Mouse (Mus musculus) lung, embryonic 16.5 days (tissue): ENCODE data around the gene Paqr4. TPM values are rescaled to one million over a fixed set of nuclear protein-coding genes. Genes with fewer than 3 reads are reported as not detected.

ENCODE experiments used
- ATAC-seq: fragments of 200-750 bp; cut with Nextera tagmentation; 2 replicates; pipeline ENCODE4 v1.8.0; 2017; ENCODE audit warnings: low read depth, mild to moderate bottlenecking, moderate library complexity
- H3K27ac ChIP-seq: fragments of 300-500 bp; sonication (generic); 2 replicates; pipeline ENCODE4 v1.5.1; 2014; ENCODE audit warnings: mild to moderate bottlenecking, control low read depth, low read length
- H3K27me3 ChIP-seq: fragments of 300-500 bp; sonication (generic); 2 replicates; pipeline ENCODE4 v1.6.1; 2014; ENCODE audit warnings: low read depth, low read length, mixed read lengths; ENCODE audit not compliant: control insufficient read depth, insufficient read depth
- H3K36me3 ChIP-seq: fragments of 300-500 bp; sonication (generic); 2 replicates; pipeline ENCODE4 v1.6.1; 2014; ENCODE audit warnings: low read length; ENCODE audit not compliant: control insufficient read depth, insufficient read depth
- H3K4me1 ChIP-seq: fragments of 300-500 bp; sonication (generic); replicated peaks from 2 replicates; pipeline ENCODE4 v1.6.1; 2014; ENCODE audit warnings: low read length, mixed read lengths; ENCODE audit not compliant: control insufficient read depth, insufficient read depth
- H3K4me2 ChIP-seq: fragments of 300-500 bp; sonication (generic); 2 replicates; pipeline ENCODE4 v1.6.1; 2014; ENCODE audit warnings: low read depth, low read length, control low read depth
- H3K4me3 ChIP-seq: fragments of 300-500 bp; sonication (generic); 2 replicates; pipeline ENCODE4 v1.5.1; 2014; ENCODE audit warnings: mild to moderate bottlenecking, low read length, control low read depth
- H3K9ac ChIP-seq: fragments of 300-500 bp; sonication (generic); 2 replicates; pipeline ENCODE4 v1.6.1; 2014; ENCODE audit warnings: low read length, control low read depth
- H3K9me3 ChIP-seq: fragments of 300-500 bp; sonication (generic); 2 replicates; pipeline ENCODE4 v1.6.1; 2016; ENCODE audit warnings: low read length; ENCODE audit not compliant: control insufficient read depth
- WGBS: fragments of 180-500 bp; shearing (Covaris S2); extraction: QIAGEN DNeasy Blood & Tissue Kit; methylation state at CpG from one replicate; pipeline ENCODE4 v1.1.7; 2014; 5-methylcytosine and 5-hydroxymethylcytosine counted together
- polyA plus RNA-seq: library from polyadenylated mRNA; unstranded; fragments of >200 nt; fragmentation: Nextera tagmentation; extraction: Ambion mirVana; gene quantifications from 2 replicates; pipeline ENCODE4 v1.2.1, GENCODE M21; 2015

The Paqr4 gene
- polyA plus RNA-seq, 1 experiment from 2014 or later = 52.7 TPM

DNA sequence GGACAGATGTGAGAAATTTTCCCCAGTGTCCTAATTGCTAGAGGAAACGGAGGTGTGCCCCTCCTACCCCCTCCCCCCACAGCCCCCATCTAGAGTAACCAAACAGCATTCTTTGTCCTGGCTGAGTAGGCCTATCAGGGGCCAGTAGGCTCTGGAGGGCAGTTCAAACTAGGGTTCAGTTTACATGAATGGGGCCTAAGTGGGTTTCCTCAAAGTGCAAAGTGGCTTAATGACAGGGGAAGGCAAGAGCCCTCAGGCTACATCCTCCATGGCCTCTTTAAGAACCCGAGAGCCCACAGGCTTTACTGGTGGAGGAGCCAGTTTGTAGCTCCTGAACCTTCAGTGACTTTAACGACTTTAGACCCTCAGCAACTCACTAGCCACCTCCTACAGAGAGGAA, 44.9 kb downstream of the Paqr4 start:
- WGBS = 21% methylated on average over 3 of the region's 3 CpGs
- peak; percentile 78 for ATAC-seq
- H3K27me3 ChIP-seq = peaks cover 12% of the 10 kb centered on the region
- H3K4me2 ChIP-seq = no peak overlapping the region
- peak overlapping the region; percentile 71 for H3K27ac ChIP-seq
- H3K4me1 ChIP-seq = peaks cover 14% of the 10 kb centered on the region
- no peak overlapping the region for H3K9ac ChIP-seq
- no peaks in the 10 kb centered on the region for H3K9me3 ChIP-seq
- no peak overlapping the region for H3K4me3 ChIP-seq
- H3K36me3 ChIP-seq = no peaks in the 10 kb centered on the region

- peak overlapping the region; percentile 68 for H3K27ac ChIP-seq
- WGBS = 44% methylated on average over 1 of the region's 1 CpGs
- ATAC-seq = peak; percentile 38; the same call in 1 of the 2 replicates
These were observed 46.2 kb downstream of the Paqr4 start for GRCm38 (mm10) chr17:23694491-23694890.

More at GRCm38 (mm10) chr17:23694491-23694890, 46.2 kb downstream of the Paqr4 start:
- Histone ChIP-seq H3K9ac (no peak overlapping the region), H3K36me3 (no peaks in the 10 kb centered on the region), H3K4me3 (no peak overlapping the region), H3K9me3 (no peaks in the 10 kb centered on the region), H3K4me2 (no peak overlapping the region), H3K27me3 (peaks cover 8% of the 10 kb centered on the region), H3K4me1 (peaks cover 12% of the 10 kb centered on the region)

Other genes with a start within 250 kb of the Paqr4 start
- 17.4 and 21.7 TPM in 2 replicates for gene Zfp213, start 176.6 kb downstream of the Paqr4 start, polyA plus RNA-seq
- gene Zfp13, start 141.4 kb downstream of the Paqr4 start, polyA plus RNA-seq = 12.9 TPM in 2 replicates
- gene Zscan10, start 140.0 kb downstream of the Paqr4 start, polyA plus RNA-seq = 0.26 and 0.36 TPM in 2 replicates
- gene Mmp25, start 95.6 kb downstream of the Paqr4 start, polyA plus RNA-seq = 0.49 and 0.78 TPM in 2 replicates
- 4.3 and 4.7 TPM in 2 replicates for gene Bicdl2, start 80.4 kb downstream of the Paqr4 start, polyA plus RNA-seq
- 88.4 and 90.6 TPM in 2 replicates for gene Hcfc1r1, start 67.3 kb downstream of the Paqr4 start, polyA plus RNA-seq
- gene Thoc6, start 67.0 kb downstream of the Paqr4 start, polyA plus RNA-seq = 49.2 and 50.3 TPM in 2 replicates
- gene Tnfrsf12a, start 63.4 kb downstream of the Paqr4 start, polyA plus RNA-seq = 22.0 and 23.1 TPM in 2 replicates
- gene Cldn6, start 61.6 kb downstream of the Paqr4 start, polyA plus RNA-seq = 196 and 206 TPM in 2 replicates
- 2.4 and 2.6 TPM in 2 replicates for gene Cldn9, start 56.8 kb downstream of the Paqr4 start, polyA plus RNA-seq
- gene 1520401A03Rik, start 18.1 kb downstream of the Paqr4 start, polyA plus RNA-seq = 0.14 TPM in 1 of 2 replicates, not detected in the other
- gene Pkmyt1, start 14.5 kb downstream of the Paqr4 start, polyA plus RNA-seq = 58.2 and 58.8 TPM in 2 replicates
- 0.25 and 0.83 TPM in 2 replicates for gene Kremen2, start 5.0 kb upstream of the Paqr4 start, polyA plus RNA-seq
- gene Flywch1, start 30.7 kb upstream of the Paqr4 start, polyA plus RNA-seq = 61.3 and 65.2 TPM in 2 replicates
- 29.0 and 31.4 TPM in 2 replicates for gene Flywch2, start 45.2 kb upstream of the Paqr4 start, polyA plus RNA-seq
- 411 and 414 TPM in 2 replicates for gene Srrm2, start 49.7 kb upstream of the Paqr4 start, polyA plus RNA-seq
- gene Elob, start 88.3 kb upstream of the Paqr4 start, polyA plus RNA-seq = 980 and 1,001 TPM in 2 replicates
- not detected in 2 replicates for gene Prss33, start 95.2 kb upstream of the Paqr4 start, polyA plus RNA-seq
- 0.41 TPM in 1 of 2 replicates, not detected in the other for gene Prss32, start 103.0 kb upstream of the Paqr4 start, polyA plus RNA-seq
- 0.75 and 0.99 TPM in 2 replicates for gene Prss41, start 103.3 kb upstream of the Paqr4 start, polyA plus RNA-seq
- gene Prss21, start 127.2 kb upstream of the Paqr4 start, polyA plus RNA-seq = not detected in 2 replicates
- gene Dcpp1, start 140.0 kb upstream of the Paqr4 start, polyA plus RNA-seq = not detected in 2 replicates
- not detected in 2 replicates for gene Dcpp2, start 140.0 kb upstream of the Paqr4 start, polyA plus RNA-seq
- 0.88 and 2.0 TPM in 2 replicates for gene Dcpp3, start 176.6 kb upstream of the Paqr4 start, polyA plus RNA-seq
- not detected in 2 replicates for gene Sbp, start 200.8 kb upstream of the Paqr4 start, polyA plus RNA-seq
- gene Sbpl, start 214.4 kb upstream of the Paqr4 start, polyA plus RNA-seq = not detected in 2 replicates
- gene Prss30, start 239.7 kb upstream of the Paqr4 start, polyA plus RNA-seq = 0.14 TPM in 1 of 2 replicates, not detected in the other